Mouse (Mus musculus) cerebellum, adult 2 months (tissue): ENCODE data around the gene Rab5a. TPM values are rescaled to one million over a fixed set of nuclear protein-coding genes. Genes with fewer than 3 reads are reported as not detected.

Source experiments
- DNase-seq, 2 experiments: peaks; one replicate each; pipeline ENCODE4 v3.0.0; 2021
- H3K27ac ChIP-seq: fragments of 200-500 bp; 2 replicates; pipeline ENCODE4 v1.5.1; 2012; ENCODE audit warnings: low read length, control low read depth, inconsistent platforms; ENCODE audit not compliant: insufficient read depth
- H3K27me3 ChIP-seq: fragments of 200-500 bp; 2 replicates; pipeline ENCODE4 v1.6.1; 2012; ENCODE audit warnings: inconsistent platforms, mild to moderate bottlenecking, low read length, moderate library complexity; ENCODE audit not compliant: control insufficient read depth, insufficient read depth
- H3K4me1 ChIP-seq: fragments of 200-500 bp; 2 replicates; pipeline ENCODE4 v1.6.1; 2011; ENCODE audit warnings: low read length; ENCODE audit not compliant: control insufficient read depth, insufficient read depth
- H3K4me3 ChIP-seq: fragments of 200-500 bp; replicated peaks from 2 replicates; pipeline ENCODE3; 2011; ENCODE audit warnings: mild to moderate bottlenecking, low read depth, low read length, control low read depth; ENCODE audit not compliant: insufficient read depth
- CTCF ChIP-seq: fragments of 200-500 bp; IDR thresholded peaks from 2 replicates; pipeline ENCODE4 v1.5.1; 2011; ENCODE audit warnings: low read depth, mild to moderate bottlenecking, control low read depth, low read length, moderate library complexity, borderline replicate concordance; ENCODE audit not compliant: insufficient read depth
- POLR2A ChIP-seq: fragments of 200-500 bp; IDR thresholded peaks from 2 replicates; pipeline ENCODE4 v1.6.1; 2011; ENCODE audit warnings: low read length, control low read depth, borderline replicate concordance; ENCODE audit not compliant: insufficient read depth
- WGBS: fragments of 180-500 bp; shearing (Covaris S2); methylation state at CpG from one replicate; pipeline ENCODE4 v1.1.7; 2018; 5-methylcytosine and 5-hydroxymethylcytosine counted together
- polyA plus RNA-seq: library from polyadenylated mRNA; depleted of rRNA; stranded (reverse); fragments of >200 nt; gene quantifications from 2 replicates; pipeline ENCODE4 v1.2.3, GENCODE M21; 2012; rRNA removed

Gene Rab5a
- polyA plus RNA-seq, result 90.1 and 98.1 TPM in 2 replicates

DNA sequence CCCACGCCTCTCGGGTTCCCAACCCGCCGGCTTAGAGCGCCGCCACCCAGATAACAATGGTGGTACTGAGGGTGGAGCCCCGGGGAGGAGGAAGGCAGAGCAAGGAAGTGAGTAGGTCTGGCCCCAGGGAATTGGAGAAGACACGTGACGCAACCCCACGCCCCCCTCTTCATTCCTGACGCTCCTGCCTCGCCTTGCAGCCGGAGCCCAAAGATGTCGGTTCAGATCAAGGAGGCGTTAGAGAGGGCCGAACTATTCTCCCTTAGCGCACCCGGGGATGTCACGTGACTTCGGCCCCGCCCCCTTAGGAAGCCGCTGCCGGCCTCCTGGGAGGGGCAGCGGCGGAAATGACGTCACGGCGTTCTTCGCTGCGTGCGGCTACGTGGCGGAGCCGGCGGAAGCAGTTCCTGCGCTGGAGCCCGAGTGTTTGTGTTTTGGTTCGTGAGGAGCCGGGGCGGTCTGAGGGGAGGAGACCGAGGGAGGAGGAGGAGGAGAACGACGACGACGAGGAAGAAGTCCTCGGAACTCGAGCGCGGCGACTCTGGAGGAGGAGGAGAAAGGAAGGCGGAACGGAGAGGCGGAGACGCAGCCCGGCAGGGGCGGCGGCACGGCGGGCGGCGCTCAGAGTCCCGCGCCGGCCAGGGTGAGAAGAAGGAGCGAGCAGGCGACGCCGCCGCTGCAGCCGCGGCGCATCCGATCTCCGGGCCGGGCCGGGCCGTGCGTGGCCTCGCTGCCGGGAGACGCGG is at the start of gene Rab5a:
Gene Rab5a (plus strand): TSS at position 377 of the 746 bp plus-strand sequence.
- Histone ChIP-seq H3K27ac (peak within 1 kb of the TSS; percentile 73), H3K4me1 (peaks cover 5% of the 10 kb centered on the region; the same call in 1 of the 2 replicates), H3K27me3 (no peaks in the 10 kb centered on the region), H3K4me3 (peak within 1 kb of the TSS; percentile 90)
- peak; percentile 98 to 99 for DNase-seq
- TF ChIP-seq POLR2A (peak; percentile 83), CTCF (no peak)
- WGBS, result under 1% methylated on average over 80 of the region's 82 CpGs

DNA sequence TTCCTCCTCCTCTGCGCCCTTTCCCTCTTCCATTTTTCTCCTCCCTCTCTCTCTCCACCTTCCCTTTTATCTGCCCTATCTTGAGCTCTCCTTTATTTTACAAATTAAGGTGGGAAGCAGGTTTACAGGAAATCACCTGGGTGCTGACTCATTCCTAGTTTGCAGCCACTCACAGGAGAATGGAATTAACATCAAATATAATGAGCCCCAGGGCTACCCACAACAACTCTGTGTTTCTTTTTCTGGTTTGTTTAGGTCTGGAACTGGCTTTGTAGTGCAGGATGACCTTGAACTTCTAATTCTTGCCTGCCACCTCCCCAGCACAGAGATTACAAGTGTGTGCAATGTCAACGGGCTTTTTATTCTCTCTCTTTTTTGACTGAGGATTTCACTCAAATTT is 22.9 kb upstream of the Rab5a start:
- WGBS, result 95% methylated on average over 2 of the region's 2 CpGs
- Histone ChIP-seq H3K4me3 (no peak overlapping the region), H3K4me1 (no peaks in the 10 kb centered on the region), H3K27me3 (no peaks in the 10 kb centered on the region), H3K27ac (no peak overlapping the region)
- TF ChIP-seq CTCF (no peak), POLR2A (no peak)
- DNase-seq, result no peak

DNA sequence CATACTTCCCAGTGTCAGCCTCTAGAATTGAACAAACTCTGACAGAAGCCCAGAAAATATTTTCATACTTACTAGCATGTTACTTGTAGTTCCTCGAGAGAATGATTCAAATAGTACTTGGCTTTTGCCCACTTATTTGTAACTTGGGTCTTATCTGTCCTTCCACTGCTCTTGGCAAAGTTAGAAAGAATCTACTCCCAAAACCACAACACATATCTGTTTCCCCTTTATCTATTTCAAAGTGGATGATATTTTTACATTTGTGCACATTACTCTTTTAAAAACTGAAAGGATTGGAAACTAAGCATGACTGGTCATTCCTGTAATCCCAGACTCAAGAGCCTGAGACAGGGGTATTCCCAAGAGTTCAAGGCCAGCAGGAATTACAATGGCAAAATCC is 22.3 kb upstream of the Rab5a start:
- no peaks in the 10 kb centered on the region for H3K27me3 ChIP-seq
- TF ChIP-seq CTCF, result no peak
- TF ChIP-seq POLR2A, result no peak
- WGBS, result 70% methylated on average over 1 of the region's 1 CpGs
- H3K27ac ChIP-seq, result no peak overlapping the region
- no peak for DNase-seq
- no peak overlapping the region for H3K4me3 ChIP-seq
- H3K4me1 ChIP-seq, result no peaks in the 10 kb centered on the region

DNA sequence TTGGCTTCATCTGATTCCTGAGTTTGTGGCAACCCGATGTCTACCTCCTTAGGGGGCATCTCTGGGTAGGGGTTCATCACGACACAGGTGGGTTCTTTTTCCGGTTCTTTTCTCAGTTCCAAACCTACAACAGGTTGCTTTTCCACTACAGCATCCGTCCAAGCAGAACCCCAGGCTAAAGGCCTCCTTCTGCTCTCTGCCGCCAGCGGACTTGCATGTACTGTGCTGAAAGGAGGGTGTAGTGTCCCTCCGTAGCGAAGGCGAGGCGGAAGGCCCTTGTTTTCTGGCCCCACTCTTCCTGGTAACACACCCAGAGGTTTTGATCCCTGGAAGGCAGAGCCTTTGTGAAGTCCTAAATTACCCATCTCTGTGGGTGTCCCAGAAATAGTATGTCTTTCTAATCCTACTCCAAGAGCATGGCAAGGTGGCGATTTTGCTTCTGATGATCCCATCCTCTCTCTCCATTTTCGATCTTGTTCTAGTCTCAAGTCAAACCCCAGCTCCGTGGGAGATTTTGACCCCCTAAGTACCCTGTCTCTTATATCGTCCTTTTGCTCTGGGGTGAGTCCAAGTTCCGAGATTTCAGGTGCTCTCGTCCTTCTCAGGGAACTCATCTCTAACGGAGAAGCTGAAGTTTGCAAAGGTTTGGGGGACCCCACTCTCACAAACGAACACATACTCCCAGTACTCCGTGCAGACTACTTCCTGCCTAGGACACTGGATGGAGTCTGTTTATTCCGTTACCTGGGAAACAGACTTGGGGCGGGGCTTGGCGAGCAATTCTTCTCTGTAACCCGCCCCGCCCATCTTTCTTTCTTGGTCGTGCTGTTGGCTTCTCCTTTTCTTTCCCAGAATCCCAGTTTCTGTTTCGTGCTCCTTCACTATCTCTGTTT is 16.2 kb upstream of the Rab5a start, which contains the start of gene Efhb:
Gene Efhb (minus strand): TSS at position 719 of the 893 bp plus-strand sequence.
- H3K4me3 ChIP-seq, result peak within 1 kb of the TSS; percentile 37
- H3K27me3 ChIP-seq, result no peaks in the 10 kb centered on the region
- WGBS, result 15% methylated on average over 26 of the region's 26 CpGs
- DNase-seq, result peak; percentile 56 to 62
- H3K27ac ChIP-seq, result no peak within 1 kb of the TSS
- TF ChIP-seq CTCF (no peak), POLR2A (no peak)
- H3K4me1 ChIP-seq, result no peaks in the 10 kb centered on the region

DNA sequence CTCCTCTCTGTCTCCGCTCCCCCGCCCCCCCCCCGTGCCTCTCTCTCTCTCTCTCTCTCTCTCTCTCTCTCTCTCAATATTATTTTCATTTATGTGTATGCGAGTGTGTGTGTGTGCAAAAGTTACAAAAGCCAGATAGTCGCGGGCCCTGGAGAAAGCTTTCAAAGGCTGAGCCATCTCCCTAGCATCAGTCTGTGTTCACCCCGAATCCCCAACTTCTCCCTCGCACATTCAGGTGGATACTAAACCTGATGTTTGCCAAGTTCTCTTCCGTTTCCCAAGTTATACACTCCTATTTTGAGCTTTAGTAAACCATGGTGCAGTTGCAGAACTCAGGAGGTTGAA is 15.6 kb upstream of the Rab5a start:
- Histone ChIP-seq H3K4me3 (peak overlapping the region; percentile 37), H3K4me1 (no peaks in the 10 kb centered on the region), H3K27me3 (no peaks in the 10 kb centered on the region), H3K27ac (no peak overlapping the region)
- WGBS, result 7% methylated on average over 7 of the region's 9 CpGs
- DNase-seq, result no peak
- TF ChIP-seq CTCF (no peak), POLR2A (no peak)

DNA sequence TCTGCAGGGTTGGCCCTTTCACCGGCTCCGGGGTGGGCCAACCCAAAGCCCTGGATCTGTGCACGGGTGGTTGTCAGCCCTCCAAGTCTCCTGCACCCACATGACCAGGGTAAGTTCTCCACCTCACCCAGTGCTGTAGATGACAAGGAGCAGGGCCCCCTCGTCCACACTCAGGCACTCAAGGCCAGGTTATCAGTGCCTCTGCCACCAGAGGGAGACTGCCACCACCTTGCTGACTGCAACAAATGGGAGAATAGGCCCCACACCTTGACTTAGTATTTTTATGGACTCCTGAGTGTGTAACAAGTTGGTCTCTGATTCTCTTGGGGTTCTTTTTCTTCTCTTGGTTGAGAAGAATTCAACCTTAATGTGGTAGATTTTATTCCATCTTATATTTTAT is 13.5 kb upstream of the Rab5a start:
- TF ChIP-seq CTCF, result no peak
- TF ChIP-seq POLR2A, result no peak
- DNase-seq, result no peak
- H3K27me3 ChIP-seq, result no peaks in the 10 kb centered on the region
- H3K4me1 ChIP-seq, result no peaks in the 10 kb centered on the region
- no peak overlapping the region for H3K27ac ChIP-seq
- H3K4me3 ChIP-seq, result no peak overlapping the region
- 54% methylated on average over 4 of the region's 4 CpGs for WGBS

DNA sequence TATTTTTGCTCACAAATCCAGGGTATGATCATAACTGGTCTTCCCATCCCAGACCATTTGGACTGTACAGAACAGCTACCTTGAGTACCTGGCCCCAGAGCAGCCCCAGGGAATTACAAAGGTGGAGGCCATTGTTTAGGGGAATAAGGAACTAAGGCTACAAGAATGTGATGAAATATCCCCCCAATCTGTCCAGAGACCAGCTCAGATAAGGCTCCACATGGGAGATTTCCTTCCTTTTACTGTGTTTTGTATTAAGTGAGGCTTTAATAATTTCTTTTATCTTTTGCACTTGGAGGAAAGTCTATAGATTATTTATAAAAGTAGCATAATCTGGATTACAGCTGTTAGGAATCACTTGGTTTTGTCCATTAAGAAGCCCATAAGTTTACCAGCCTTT is 10.3 kb upstream of the Rab5a start:
- H3K4me3 ChIP-seq, result no peak overlapping the region
- DNase-seq, result no peak
- no peak overlapping the region for H3K27ac ChIP-seq
- TF ChIP-seq POLR2A (no peak), CTCF (no peak)
- no peaks in the 10 kb centered on the region for H3K4me1 ChIP-seq
- H3K27me3 ChIP-seq, result no peaks in the 10 kb centered on the region
